Mouse (Mus musculus): ENCODE data around the gene Cplx3. TPM values are rescaled to one million over a fixed set of nuclear protein-coding genes. Genes with fewer than 3 reads are reported as not detected.

Gene Cplx3
- polyA plus RNA-seq, 1 experiment from 2014 or later = not detected

- Histone ChIP-seq H3K27me3 (ENCODE audit: control insufficient read depth, insufficient read depth, low read length) (no peaks in the 10 kb centered on the region), H3K4me3 (ENCODE audit: low read depth, low read length) (no peak overlapping the region), H3K27ac (replicated peaks; ENCODE audit: low read depth, low read length) (no peak overlapping the region; the same call in 1 of the 2 replicates), H3K9ac (ENCODE audit: low read length) (no peak overlapping the region; the same call in 1 of the 2 replicates), H3K36me3 (ENCODE audit: control insufficient read depth, insufficient read depth, low read length) (no peaks in the 10 kb centered on the region), H3K4me1 (ENCODE audit: control insufficient read depth, insufficient read depth, low read length) (peaks cover 62% of the 10 kb centered on the region), H3K9me3 (ENCODE audit: control insufficient read depth, low read length) (no peaks in the 10 kb centered on the region), H3K4me2 (ENCODE audit: low read depth, severe bottlenecking) (0 out of 2 replicates have a peak overlapping the region, but pooled peaks have one; percentile 41)
- no peak for ATAC-seq (ENCODE audit: insufficient number of reproducible peaks, low FRiP score, low TSS enrichment, low read depth)
- DNase-seq (ENCODE audit: low spot score) = no peak
- WGBS = 85% methylated on average over 1 of the region's 1 CpGs
These were observed 34.9 kb upstream of the Cplx3 start for GRCm38 (mm10) chr9:57641022-57641421.

GRCm38 (mm10) chr9:57640384-57640783 is 34.3 kb upstream of the Cplx3 start:
- Histone ChIP-seq H3K9me3 (ENCODE audit: control insufficient read depth, low read length) (no peaks in the 10 kb centered on the region), H3K36me3 (ENCODE audit: control insufficient read depth, insufficient read depth, low read length) (no peaks in the 10 kb centered on the region), H3K9ac (ENCODE audit: low read length) (peak overlapping the region; percentile 2; the same call in 1 of the 2 replicates), H3K27ac (replicated peaks; ENCODE audit: low read depth, low read length) (peak overlapping the region; percentile 91), H3K4me3 (ENCODE audit: low read depth, low read length) (no peak overlapping the region), H3K4me1 (ENCODE audit: control insufficient read depth, insufficient read depth, low read length) (peaks cover 62% of the 10 kb centered on the region), H3K27me3 (ENCODE audit: control insufficient read depth, insufficient read depth, low read length) (no peaks in the 10 kb centered on the region), H3K4me2 (ENCODE audit: low read depth, severe bottlenecking) (peak overlapping the region; percentile 41)
- DNase-seq (ENCODE audit: low spot score) (no peak), ATAC-seq (ENCODE audit: insufficient number of reproducible peaks, low FRiP score, low TSS enrichment, low read depth) (no peak)
- WGBS = 15% methylated on average over 15 of the region's 15 CpGs

GRCm38 (mm10) chr9:57639661-57640328 is 33.7 kb upstream of the Cplx3 start:
- H3K36me3 ChIP-seq (ENCODE audit: control insufficient read depth, insufficient read depth, low read length) = no peaks in the 10 kb centered on the region
- 81% methylated on average over 5 of the region's 5 CpGs for WGBS
- H3K4me3 ChIP-seq (ENCODE audit: low read depth, low read length) = no peak overlapping the region
- ATAC-seq (ENCODE audit: insufficient number of reproducible peaks, low FRiP score, low TSS enrichment, low read depth) (no peak), DNase-seq (ENCODE audit: low spot score) (no peak)
- no peaks in the 10 kb centered on the region for H3K27me3 ChIP-seq (ENCODE audit: control insufficient read depth, insufficient read depth, low read length)
- no peaks in the 10 kb centered on the region for H3K9me3 ChIP-seq (ENCODE audit: control insufficient read depth, low read length)
- H3K4me1 ChIP-seq (ENCODE audit: control insufficient read depth, insufficient read depth, low read length) = peaks cover 62% of the 10 kb centered on the region
- H3K4me2 ChIP-seq (ENCODE audit: low read depth, severe bottlenecking) = peak overlapping the region; percentile 41
- H3K27ac ChIP-seq (replicated peaks; ENCODE audit: low read depth, low read length) = peak overlapping the region; percentile 91
- peak overlapping the region; percentile 2; the same call in 1 of the 2 replicates for H3K9ac ChIP-seq (ENCODE audit: low read length)

- Histone ChIP-seq H3K27me3 (ENCODE audit: control insufficient read depth, insufficient read depth, low read length) (no peaks in the 10 kb centered on the region), H3K36me3 (ENCODE audit: control insufficient read depth, insufficient read depth, low read length) (no peaks in the 10 kb centered on the region; the same call in 1 of the 2 replicates), H3K27ac (replicated peaks; ENCODE audit: low read depth, low read length) (peak overlapping the region; percentile 91), H3K4me3 (ENCODE audit: low read depth, low read length) (peak overlapping the region; percentile 15; the same call in 1 of the 2 replicates), H3K9ac (ENCODE audit: low read length) (peak overlapping the region; percentile 45), H3K9me3 (ENCODE audit: control insufficient read depth, low read length) (no peaks in the 10 kb centered on the region), H3K4me1 (ENCODE audit: control insufficient read depth, insufficient read depth, low read length) (peaks cover 58% of the 10 kb centered on the region), H3K4me2 (ENCODE audit: low read depth, severe bottlenecking) (peak overlapping the region; percentile 41)
- DNase-seq (ENCODE audit: low spot score) (no peak), ATAC-seq (ENCODE audit: insufficient number of reproducible peaks, low FRiP score, low TSS enrichment, low read depth) (0 out of 2 replicates have a peak, but pooled peaks have one; percentile 19)
- WGBS = 22% methylated on average over 8 of the region's 8 CpGs
These were observed 32.8 kb upstream of the Cplx3 start for GRCm38 (mm10) chr9:57638651-57639459.

GRCm38 (mm10) chr9:57637741-57638322 is 31.8 kb upstream of the Cplx3 start:
- Histone ChIP-seq H3K9ac (ENCODE audit: low read length) (no peak overlapping the region; the same call in 1 of the 2 replicates), H3K4me3 (ENCODE audit: low read depth, low read length) (no peak overlapping the region), H3K4me1 (ENCODE audit: control insufficient read depth, insufficient read depth, low read length) (peaks cover 51% of the 10 kb centered on the region), H3K4me2 (ENCODE audit: low read depth, severe bottlenecking) (peak overlapping the region; percentile 41; the same call in 1 of the 2 replicates), H3K9me3 (ENCODE audit: control insufficient read depth, low read length) (no peaks in the 10 kb centered on the region), H3K27me3 (ENCODE audit: control insufficient read depth, insufficient read depth, low read length) (no peaks in the 10 kb centered on the region), H3K27ac (replicated peaks; ENCODE audit: low read depth, low read length) (peak overlapping the region; percentile 91), H3K36me3 (ENCODE audit: control insufficient read depth, insufficient read depth, low read length) (no peaks in the 10 kb centered on the region; the same call in 1 of the 2 replicates)
- 46% methylated on average over 6 of the region's 6 CpGs for WGBS
- ATAC-seq (ENCODE audit: insufficient number of reproducible peaks, low FRiP score, low TSS enrichment, low read depth) = no peak
- no peak for DNase-seq (ENCODE audit: low spot score)

- Histone ChIP-seq H3K9me3 (ENCODE audit: control insufficient read depth, low read length) (no peaks in the 10 kb centered on the region), H3K4me1 (ENCODE audit: control insufficient read depth, insufficient read depth, low read length) (peaks cover 51% of the 10 kb centered on the region), H3K9ac (ENCODE audit: low read length) (no peak overlapping the region), H3K27me3 (ENCODE audit: control insufficient read depth, insufficient read depth, low read length) (no peaks in the 10 kb centered on the region), H3K4me2 (ENCODE audit: low read depth, severe bottlenecking) (peak overlapping the region; percentile 10; the same call in 1 of the 2 replicates), H3K36me3 (ENCODE audit: control insufficient read depth, insufficient read depth, low read length) (no peaks in the 10 kb centered on the region; the same call in 1 of the 2 replicates), H3K27ac (replicated peaks; ENCODE audit: low read depth, low read length) (peak overlapping the region; percentile 91), H3K4me3 (ENCODE audit: low read depth, low read length) (no peak overlapping the region)
- DNase-seq (ENCODE audit: low spot score) (no peak), ATAC-seq (ENCODE audit: insufficient number of reproducible peaks, low FRiP score, low TSS enrichment, low read depth) (no peak)
- WGBS = 79% methylated on average over 3 of the region's 3 CpGs
These were observed 31.2 kb upstream of the Cplx3 start for GRCm38 (mm10) chr9:57637272-57637671.

GRCm38 (mm10) chr9:57633481-57634024 is 27.5 kb upstream of the Cplx3 start:
- Histone ChIP-seq H3K4me2 (ENCODE audit: low read depth, severe bottlenecking) (no peak overlapping the region), H3K4me1 (ENCODE audit: control insufficient read depth, insufficient read depth, low read length) (peaks cover 17% of the 10 kb centered on the region), H3K27ac (replicated peaks; ENCODE audit: low read depth, low read length) (no peak overlapping the region), H3K27me3 (ENCODE audit: control insufficient read depth, insufficient read depth, low read length) (no peaks in the 10 kb centered on the region), H3K36me3 (ENCODE audit: control insufficient read depth, insufficient read depth, low read length) (peaks cover 21% of the 10 kb centered on the region), H3K9ac (ENCODE audit: low read length) (no peak overlapping the region), H3K9me3 (ENCODE audit: control insufficient read depth, low read length) (no peaks in the 10 kb centered on the region), H3K4me3 (ENCODE audit: low read depth, low read length) (no peak overlapping the region)
- ATAC-seq (ENCODE audit: insufficient number of reproducible peaks, low FRiP score, low TSS enrichment, low read depth) (no peak), DNase-seq (ENCODE audit: low spot score) (no peak)
- 44% methylated on average over 4 of the region's 4 CpGs for WGBS
